Mouse (Mus musculus): ENCODE results near the gene Ikzf3.

Gene Ikzf3

DNA sequence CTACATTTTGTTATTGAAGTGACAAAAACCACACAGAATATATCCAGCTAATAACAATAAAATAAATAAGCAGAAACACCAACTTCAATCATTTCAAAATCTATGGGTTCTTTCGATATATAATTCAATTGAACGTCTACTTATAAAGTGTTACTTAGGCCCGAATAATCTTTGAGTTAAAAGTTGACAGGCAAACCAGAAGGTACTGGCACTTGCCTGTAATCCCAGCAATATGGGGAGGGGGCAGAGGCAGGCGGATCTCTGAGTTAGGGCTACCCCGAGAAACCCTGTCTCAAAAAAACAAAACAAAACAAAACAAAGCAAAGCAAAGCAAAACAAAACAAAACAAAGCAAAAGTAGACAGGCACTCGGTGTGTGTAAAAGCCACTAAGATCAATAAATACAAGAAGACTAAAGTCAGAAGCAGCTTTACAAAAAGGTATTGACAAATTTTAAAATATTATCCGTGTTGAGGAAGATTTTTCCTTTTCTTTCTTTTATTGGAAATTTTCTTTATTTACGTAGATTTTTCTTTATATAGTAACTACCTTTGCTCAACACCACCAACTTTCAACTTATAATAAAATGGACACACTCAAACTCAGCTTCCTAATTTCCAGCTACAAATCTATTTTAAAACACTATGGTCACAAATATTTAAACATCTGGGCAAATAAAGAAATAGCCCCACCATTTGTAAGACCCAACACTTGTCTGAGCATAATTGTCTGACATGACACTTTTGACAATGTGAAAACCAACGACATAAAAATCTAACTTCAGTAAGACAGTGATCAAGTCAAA is 70.0 kb downstream of the Ikzf3 start:
- DNase-seq (ENCODE audit: low read depth, low spot score): no peak

DNA sequence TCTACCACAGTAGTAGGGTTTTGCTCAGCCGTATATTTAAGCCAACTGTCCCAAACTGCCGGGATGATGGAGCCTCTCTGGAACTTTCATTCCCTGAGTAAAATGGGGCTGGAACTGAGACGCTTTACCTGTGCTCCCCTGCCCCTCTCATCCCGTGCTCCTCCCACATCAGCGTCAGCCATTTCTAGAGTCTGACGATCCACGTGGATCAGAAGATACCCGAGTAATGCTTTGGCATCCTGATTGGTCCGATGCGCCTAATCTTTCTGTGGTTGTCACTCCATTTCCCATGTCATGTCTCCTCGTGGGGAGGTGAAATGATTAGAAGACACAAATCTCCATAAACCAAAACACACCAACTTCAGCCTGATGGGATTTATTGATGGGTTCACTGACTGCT is 70.9 kb downstream of the Ikzf3 start:
- no peak for DNase-seq (ENCODE audit: low read depth, low spot score)

DNA sequence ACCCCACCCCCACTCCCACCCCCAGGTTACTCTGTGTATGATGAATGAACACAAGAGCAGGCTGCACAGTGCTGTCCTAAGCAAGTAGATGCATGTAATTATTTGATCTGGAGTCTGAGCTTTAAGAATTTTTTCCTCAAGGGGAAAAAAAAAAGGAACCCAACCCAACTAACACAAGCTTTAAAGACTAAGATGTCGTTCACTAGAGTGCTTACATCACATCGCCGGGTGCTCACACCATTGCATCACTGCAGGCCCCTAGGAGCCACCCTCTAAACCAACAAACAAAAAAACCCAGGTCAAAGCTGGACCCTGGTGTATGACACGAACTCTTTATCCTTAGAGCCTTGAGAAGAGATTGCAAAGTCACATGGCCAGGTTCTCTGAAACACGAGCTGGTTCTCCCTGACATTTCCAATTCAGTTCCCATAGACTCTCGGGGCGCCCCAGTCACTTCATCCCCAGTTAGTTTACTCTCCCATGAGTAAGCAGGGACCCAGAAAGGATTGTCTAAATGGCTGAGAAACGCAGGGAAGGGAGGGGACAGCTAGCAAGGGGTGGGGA is 71.8 kb downstream of the Ikzf3 start:
- DNase-seq (ENCODE audit: low read depth, low spot score): no peak

DNA sequence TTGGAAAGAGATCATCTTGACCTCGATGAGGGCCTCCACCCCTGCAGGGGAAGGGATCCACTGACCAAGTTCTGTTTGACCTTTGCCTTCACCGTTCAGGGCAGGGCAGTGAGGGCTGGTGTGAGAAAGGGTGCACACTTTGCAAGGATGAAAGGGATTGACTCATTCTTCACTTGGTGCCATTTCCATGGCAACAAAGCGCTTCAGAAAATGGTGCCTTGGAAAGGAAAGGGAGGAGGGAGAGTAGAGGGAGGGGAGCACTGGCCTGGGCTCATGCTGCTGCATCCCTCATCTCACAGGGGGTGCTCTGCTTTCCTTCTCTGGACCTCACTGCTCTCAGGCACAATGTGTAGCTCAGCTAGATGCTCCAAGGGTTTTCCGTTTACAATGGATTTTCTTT is 73.1 kb downstream of the Ikzf3 start:
- DNase-seq (ENCODE audit: low read depth, low spot score): peak; percentile 37

DNA sequence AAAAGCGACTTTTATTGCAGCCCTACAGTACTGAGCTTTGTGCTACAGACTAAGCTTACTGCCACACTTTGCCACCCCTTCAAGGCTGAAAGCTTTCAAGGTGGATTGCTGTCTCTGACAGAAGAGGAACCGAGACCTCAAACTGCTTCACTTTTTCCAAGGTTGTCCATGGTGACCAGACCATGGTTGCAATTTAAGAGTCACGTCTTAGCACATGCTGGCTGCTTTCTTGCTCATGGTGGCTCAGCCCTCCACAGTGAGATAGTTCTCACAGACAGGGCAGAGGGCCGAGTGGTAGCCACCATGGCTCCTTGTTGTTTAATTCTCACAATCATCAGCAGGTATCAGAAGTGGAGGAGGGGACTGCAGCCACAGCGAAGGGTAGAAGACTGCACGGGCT is 75.0 kb downstream of the Ikzf3 start:
- DNase-seq (ENCODE audit: low read depth, low spot score): no peak

DNA sequence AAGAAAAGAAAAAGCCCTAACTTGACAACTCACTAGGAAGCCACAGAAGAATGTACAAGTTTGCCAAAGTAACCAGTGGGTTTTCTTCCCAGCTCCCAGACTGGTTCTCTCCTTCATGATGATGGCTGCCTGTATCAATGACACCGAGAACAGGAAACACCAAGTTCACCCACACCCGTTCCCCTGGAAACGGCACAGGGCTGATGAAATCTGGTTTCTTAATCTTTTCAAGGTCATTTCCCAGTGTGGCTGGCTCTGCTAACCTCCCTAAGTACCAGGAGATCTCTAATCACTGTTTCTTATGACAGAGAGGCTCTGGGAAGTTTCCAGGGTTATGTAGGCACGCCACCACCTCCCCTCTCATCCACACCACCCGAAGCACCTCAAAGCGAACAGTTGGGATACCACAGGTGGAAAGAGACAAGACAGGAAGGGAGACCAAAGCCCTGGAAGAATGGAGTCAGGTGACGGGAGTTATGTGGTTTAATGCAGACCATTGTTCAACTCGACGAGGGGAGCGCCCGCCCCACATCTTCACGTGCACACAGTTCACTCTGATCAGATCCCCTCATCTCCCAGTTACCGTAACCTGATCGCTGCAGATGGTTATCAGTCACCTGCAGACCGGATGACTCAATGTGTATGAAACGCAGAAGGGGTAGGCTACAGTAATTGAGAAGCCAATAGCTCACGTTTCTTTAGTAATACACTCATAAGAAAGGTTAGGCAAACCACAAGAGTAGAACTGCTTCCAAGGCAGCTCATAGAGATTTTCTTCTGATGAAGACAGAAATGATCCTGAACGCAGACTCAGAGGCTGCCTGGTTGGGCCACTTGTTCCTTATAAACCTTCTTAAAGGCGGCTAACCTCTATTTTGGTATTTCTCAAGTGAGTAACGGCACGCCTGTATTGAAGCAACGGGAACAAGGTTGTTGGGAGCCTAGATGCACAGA is 75.8 kb downstream of the Ikzf3 start:
- no peak for DNase-seq (ENCODE audit: low read depth, low spot score)

DNA sequence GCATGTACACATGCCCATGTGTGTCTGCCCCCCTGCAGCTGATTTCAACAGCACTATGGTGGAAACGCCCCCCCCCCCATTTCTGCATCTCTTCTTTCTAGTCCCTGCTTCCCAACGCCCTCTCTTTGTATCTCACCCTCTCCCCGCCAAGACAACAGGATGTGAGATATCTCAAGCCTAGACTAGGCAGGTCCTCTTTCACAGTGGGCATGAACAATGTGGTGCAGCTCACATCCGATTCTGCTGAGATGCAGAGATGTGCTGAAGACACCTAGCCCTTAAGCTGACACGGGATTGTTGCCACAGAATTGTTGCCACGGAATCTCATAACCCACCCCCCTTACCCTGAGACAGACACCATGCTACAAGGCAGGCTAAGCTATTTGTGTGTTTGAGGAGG is 81.3 kb downstream of the Ikzf3 start:
- no peak for DNase-seq (ENCODE audit: low read depth, low spot score)

DNA sequence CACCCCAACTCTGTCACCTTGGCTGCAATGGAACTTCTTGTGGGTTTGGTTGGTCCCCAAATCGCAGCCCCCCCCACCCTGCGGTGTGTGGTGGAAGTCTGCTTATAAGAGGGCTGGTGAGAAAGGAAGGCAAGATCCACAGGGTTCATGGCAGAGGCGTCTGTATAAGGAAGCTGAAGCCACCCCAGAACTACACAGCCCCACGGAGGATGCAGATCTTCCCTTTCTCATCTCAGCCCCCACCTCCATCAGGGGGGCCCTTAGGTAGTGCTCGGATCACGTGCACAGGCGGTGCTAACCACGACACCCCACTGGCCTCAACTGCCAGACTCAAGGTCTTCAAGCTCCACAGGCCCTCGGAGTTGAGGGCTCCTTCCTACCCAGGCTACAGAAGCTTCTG is 81.9 kb downstream of the Ikzf3 start:
- no peak for DNase-seq (ENCODE audit: low read depth, low spot score)

DNA sequence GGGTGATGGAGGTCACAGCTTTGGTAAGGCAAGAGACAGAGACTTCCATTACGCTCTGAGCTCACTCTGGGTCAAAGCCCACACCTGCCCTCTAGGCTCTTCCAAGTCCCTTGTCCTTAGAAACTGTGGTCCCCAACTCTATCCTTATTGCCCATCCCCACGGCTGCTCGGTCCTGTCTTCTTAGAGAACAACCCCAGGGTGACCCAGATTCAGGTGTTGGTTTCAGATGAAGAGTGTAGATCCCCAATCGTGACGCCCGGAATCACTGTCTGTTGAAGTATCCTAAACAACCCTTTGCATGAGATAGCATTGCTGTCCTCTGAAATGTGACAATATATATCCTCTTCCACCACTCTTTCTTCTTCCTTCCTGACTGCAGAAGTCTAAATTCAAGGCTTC is 83.6 kb downstream of the Ikzf3 start:
- no peak for DNase-seq (ENCODE audit: low read depth, low spot score)

DNA sequence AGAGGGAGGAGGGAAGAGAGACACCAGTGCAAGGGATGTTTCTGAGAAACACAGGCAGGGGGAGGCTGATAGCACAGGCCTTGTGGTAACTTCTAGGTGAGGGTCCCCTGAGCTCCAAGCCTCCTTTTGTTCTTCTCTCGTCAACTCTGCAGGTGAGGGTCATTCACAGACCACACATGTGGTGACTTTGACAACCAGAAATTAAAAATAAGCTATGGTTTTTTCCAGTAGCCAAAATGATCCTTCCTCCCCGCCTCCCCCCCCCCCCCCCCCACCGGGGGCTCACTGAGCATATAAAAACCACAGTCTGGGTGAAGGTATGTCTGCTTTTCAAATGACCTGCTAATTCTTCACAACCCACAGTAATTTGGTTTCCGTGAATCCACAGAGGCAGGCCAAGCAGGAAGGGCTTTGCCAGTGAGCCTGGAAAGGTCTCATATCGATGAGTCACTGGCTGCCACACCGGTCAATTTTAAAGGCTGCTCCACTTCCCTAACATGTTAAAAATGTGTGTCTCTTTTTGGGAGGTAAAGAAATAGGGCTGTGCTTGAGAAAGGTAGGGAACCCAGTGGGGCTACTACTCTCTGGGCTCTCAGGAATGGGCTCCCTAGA is 84.6 kb downstream of the Ikzf3 start:
- DNase-seq (ENCODE audit: low read depth, low spot score): no peak

DNA sequence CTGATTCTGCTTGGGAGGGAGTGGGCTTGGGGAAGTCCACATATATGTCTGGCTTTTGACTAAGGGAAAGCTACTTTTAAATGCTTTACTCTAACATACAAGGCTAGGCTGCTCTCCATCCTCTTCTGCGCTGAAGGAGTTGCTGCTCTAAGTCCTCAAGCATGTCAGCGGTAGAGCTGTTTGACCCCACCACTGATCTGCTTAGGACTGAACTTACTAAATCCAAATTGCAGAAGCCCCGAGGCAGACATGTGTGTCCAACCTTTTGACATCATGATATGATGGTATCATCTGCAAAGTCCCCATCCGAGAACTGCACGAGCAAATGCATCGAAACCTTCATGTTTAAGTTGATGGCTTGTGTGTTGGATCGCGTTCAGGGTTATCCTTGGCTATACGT is 86.0 kb downstream of the Ikzf3 start:
- DNase-seq (ENCODE audit: low read depth, low spot score): no peak

DNA sequence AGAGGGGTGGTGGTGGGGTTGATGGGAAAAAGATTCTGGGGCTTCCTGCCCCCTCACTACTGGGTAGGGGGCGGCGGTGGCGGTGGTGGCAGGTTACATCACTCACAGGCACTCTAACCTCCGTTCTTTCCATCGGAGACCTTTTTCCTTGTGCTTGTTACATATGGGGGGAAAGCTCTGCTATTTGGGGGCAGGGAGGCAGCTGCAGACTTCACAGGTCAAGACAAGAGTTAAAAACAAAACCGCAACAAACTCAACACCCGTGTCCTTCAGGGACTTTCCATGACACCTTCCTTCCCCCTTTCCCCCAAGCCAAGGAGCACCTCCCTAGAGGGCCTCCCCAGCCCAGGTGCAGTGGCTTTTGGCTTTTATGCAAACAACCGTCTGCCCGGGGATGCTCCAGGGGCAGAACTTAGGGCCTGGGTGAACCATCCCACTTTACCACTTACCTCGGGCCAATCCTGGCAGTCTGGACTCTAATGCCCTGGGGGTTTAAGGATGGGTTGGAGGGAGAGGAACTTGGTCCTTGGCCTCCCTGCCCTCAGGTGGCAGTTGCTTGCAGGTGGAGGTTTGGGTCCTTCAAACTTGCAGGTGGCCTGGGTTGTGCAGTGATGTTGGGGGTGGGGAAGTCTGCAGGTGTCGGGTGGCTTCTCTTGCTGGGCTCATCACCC is 86.6 kb downstream of the Ikzf3 start:
- no peak for DNase-seq (ENCODE audit: low read depth, low spot score)

DNA sequence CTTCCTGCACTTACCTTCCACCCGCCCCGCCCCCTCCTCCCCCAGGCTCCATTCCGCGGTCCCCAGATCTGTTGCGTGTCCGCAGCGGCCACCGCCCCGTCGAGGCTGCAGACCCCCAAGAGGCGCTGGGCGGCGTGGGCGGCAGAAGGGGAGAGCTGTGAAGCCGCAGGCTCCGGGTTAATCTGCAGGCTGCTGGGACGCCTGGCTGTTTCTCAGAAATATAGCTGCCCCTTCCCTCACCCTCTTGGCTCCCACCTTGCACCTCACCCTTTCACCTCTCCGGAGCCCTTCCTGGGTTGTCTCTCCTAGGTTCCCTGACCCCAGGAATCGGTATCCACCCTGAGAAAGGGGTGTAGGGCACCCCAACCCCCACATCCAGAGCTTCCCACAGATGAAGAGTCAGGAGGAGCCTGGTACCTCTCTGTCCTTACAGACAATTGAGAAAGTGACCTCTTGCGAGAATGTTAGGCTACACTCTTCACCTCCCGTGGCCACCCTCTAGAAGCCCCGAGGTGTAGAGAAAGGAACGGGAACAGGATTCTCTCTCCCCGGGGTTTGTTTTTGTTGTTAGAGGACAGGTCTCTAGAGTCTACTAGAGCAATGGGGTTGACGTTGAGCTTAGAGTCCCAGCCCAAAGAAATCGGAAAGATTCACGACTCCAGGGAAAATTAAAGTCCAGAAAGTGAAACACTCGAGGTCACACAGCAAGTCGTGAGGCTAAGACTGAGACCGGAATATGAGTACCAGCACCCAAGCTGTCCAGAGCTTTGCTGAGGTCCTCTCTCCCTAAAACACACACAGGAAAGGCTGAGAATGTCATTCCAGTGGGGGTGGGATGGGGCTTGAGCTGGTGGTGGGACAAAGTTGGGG is 87.5 kb downstream of the Ikzf3 start:
- DNase-seq (ENCODE audit: low read depth, low spot score): no peak

DNA sequence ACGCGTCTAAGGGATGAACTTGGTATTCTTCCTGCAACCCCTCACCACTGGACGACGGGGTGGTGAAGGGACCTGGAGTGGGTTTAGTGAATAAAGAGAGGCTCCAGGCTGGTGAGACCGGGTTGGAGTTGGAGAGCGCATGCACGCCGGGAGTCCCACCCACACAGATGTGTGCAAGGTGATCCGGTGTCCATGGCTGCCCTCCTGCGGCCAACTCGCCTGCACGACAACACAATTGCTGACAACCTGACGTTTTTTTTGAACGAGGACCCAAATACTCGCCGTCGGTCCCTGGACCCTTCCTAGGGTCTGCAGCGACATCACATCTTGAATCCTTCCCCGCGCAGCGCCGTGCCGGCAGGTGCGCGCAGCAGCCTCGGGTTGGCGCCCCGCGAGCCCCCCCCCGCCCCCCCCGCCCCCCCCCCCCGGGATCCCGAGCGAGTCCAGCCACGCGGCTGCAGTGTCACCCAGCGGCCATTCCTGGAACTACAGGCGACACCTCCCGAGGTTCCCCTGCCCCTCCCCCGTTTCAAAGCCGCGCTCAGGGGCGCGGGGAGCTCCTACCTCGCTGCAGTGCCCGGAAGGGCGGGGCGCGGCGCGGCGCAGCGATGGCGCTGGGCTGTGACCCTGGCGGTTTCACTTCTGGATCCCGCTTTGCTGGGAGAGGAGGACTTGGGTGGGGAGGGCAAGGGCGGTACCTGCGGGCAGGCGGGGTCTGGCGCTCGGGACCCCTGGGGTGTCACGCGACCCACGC is 88.3 kb downstream of the Ikzf3 start:
- DNase-seq (ENCODE audit: low read depth, low spot score): peak; percentile 90

DNA sequence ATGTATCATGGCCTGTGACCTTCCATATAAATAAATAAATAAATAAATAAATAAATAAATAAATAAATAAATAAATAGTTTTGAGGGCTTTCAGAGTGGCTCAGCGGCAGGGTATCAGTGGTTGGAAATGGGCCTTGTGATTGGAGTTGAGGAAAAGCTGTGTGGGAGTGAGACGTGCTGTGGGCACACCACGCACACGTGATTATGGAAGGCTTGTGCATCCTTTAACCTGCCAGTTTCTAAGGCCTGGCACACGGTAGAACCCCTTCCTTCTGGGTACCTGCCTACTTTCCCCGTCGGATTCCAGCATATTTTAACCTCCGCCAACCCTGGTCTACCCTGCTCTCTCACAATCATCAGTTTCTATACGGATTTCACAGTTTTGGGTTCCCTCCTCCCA is 88.9 kb downstream of the Ikzf3 start:
- DNase-seq (ENCODE audit: low read depth, low spot score): peak; percentile 38

DNA sequence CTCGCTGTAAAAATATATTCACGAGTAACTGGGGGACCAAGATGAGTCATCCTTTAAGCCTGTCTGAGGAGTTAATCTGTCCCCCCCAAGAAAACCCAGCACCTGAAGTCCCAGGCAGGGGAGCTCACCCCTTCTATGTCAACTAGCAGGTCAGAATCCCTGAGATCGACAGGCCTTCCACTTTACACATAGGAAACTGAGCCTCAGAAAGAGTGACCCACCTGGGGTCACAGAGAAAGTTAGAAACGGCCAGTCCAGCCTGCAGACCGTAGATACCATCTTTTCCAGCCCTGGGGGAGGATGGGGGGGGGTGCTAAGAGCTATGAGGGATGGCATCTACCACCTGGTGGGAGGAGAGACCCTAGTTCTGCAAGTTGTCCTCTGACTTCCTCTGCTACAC is 89.3 kb downstream of the Ikzf3 start:
- no peak for DNase-seq (ENCODE audit: low read depth, low spot score)

DNA sequence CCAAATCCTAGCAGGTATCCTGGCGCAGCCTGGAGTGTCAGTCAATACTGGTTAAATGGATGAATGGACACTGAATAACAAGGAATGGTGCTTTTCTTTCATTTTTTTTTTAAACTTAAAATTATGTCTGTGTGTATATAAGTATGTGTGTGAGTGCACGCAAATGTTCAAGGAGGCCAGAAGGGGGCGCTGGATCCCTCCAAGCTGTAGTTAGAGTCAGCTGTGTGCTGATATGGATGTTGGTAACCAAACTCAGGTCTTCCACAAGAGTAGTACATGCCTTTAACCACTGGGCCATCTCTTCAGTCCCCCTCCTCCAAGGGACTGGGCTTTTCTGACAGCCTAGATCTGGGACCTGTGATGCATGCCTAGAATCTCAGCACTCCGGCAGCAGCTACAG is 90.3 kb downstream of the Ikzf3 start:
- DNase-seq (ENCODE audit: low read depth, low spot score): no peak

DNA sequence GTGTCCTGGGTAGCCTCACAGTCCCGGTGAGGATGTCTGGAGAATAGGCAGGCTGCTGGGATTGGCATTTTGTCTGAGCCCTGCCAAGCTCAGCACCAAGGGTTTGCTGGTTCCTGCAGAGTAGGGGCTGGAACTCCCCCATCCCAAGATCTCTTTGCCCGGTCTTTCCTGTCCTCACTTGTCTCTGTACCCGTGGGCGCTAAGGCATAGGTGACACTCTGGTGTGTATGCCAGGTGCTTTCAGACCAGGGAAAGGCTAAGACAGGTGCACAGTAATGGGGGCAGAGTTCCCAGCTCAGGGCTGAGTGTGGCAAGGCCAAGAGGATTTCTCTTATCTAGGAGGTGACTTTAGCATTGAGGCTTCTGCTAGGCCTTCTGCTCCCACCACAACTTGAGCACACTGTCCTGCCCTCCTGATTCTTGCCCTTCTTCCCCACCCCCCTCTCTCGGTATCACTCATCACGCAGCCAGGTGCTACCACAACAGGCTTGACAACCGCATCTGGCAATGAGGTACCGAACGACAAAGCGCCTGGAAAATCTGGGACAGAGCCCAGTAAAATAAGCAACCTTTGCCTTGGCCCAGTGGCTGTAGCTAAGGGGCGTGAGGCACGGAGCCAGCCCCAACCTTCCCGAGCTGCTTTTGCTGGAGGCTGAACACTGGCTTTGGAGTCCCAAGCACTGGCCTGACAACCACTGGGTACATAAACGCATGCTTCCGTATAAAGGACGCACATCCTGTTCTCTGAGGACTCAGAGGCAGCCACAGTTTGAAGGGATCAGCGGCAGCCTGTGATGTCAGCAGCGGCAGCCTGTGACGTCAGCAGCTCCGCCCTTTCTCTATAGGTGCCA is 95.7 kb downstream of the Ikzf3 start:
- no peak for DNase-seq (ENCODE audit: low read depth, low spot score)

DNA sequence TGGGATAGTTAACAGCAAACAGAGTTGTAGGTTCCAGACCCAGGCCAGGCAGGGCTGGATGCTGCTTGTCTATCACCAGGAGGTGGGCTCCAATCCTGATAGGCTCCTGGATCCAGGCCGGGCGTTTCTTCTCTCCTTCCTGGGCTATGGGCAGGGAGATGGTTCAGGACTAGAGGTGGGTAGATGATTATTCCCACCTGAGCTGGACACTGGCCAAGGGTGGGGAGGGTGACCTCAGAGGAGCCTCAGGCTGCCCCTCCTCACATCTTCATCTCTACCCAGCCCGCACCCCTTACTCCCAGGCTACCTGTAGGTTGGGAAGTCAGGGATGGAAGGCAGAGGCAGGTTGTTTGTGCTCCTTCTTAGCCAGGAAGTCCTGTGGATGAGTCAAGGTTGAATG is 96.4 kb downstream of the Ikzf3 start:
- DNase-seq (ENCODE audit: low read depth, low spot score): no peak
